Mouse (Mus musculus): Measurements from ENCODE around the gene Shank2. TPM values are rescaled to one million over a fixed set of nuclear protein-coding genes. Genes with fewer than 3 reads are reported as not detected.

The Shank2 gene
- polyA plus RNA-seq, 1 experiment from 2014 or later = 6.8 TPM

DNA sequence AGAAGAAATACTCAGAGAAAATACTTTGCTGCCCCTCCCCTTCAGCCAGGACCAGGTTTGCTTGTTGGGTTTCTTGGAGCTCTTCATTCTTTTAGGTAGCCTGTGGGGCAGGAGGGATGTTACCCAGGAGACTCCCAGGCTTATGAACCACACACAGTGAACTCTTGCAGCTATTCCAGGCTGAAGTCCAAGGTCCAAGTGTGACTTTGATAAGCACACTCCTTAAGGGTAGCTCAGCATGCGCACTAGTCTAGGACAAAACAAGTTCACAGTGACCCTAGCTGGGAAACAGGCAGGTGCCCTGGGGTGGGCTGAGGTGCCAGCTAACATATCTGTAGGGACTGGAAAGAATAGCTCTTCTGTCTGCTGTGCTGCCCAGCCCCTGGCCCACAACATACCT is 117.8 kb downstream of the Shank2 start:
- no peaks in the 10 kb centered on the region for H3K27me3 ChIP-seq
- H3K4me1 ChIP-seq (replicated peaks) = peaks cover 3% of the 10 kb centered on the region; the same call in 1 of the 2 replicates
- no peaks in the 10 kb centered on the region for H3K36me3 ChIP-seq
- ATAC-seq (ENCODE audit: low FRiP score) = no peak
- no peak overlapping the region for H3K4me2 ChIP-seq
- no peak overlapping the region for H3K27ac ChIP-seq
- 96% methylated on average over 1 of the region's 1 CpGs for WGBS
- no peak overlapping the region for H3K4me3 ChIP-seq
- H3K9ac ChIP-seq = no peak overlapping the region
- 0 out of 2 replicates have a peak, but pooled peaks cover under 1% of the 10 kb centered on the region for H3K9me3 ChIP-seq

DNA sequence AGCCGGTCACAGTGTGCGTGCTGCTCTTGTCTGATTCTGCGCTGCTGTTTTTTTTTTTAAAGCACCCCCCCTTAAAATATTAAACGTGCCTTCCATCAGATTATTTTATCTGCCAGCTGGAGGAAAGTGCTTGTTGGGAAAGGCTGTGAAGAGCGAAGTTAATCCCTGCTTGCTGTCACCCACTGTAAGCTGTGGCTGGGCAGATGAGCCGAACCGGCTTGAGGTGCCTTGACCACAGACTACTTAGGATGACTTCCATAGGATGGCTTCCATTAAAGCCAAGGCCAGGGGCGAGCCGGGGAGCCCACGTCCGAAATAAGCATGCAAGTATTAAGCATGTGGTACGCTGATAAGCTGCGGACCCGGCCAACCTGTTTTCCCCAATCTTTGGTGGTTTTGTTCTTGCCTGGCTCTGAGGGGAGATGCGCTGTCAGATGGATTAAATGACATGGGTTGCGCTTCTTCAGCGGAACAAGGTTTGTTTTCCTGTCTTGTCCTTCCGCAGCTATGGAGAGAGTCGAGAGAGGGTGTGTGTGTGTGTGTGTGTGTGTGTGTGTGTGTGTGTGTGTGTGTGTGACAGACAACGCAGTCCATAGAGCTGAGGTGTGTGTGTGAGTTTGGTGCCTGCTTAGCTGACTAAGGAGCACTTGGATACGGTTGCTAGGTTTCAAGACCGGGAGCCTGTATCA is 131.1 kb downstream of the Shank2 start:
- Histone ChIP-seq H3K27me3 (no peaks in the 10 kb centered on the region), H3K4me1 (replicated peaks) (peaks cover 22% of the 10 kb centered on the region), H3K27ac (peak overlapping the region; percentile 88), H3K4me3 (no peak overlapping the region), H3K4me2 (peak overlapping the region; percentile 33), H3K36me3 (no peaks in the 10 kb centered on the region), H3K9me3 (no peaks in the 10 kb centered on the region), H3K9ac (no peak overlapping the region)
- peak; percentile 90 for ATAC-seq (ENCODE audit: low FRiP score)
- WGBS = 67% methylated on average over 22 of the region's 22 CpGs

DNA sequence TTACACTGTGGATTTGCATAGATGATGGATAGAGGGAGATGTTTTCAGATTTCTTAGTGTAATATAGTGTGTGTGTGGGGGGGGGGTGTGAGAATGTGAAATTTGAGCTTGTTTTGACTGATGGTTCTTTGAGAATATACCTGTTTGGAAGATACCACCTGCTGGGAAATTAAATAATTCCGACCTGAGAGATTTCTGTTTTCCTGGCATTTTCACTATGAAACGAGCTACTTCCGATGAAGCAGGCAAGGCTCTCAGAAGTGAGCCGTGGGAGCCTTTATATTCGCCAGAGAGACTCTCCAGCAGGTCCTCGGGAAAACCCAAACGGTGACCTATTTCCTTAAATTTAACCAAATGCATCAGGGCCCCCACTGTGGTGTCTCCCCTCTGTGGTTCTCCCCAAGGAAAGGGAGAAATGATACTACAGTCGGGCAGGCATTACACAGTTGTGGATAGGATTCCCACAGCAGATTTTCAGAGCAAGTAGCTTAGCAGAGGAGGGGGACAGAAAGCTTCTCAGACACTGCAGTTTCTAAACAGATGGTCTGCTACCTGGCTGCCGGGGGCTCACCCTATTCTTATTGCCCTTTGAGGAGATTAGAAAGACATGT is 131.8 kb downstream of the Shank2 start:
- Histone ChIP-seq H3K9ac (peak overlapping the region; percentile 30; the same call in 1 of the 2 replicates), H3K36me3 (no peaks in the 10 kb centered on the region)
- no peak for ATAC-seq (ENCODE audit: low FRiP score)

DNA sequence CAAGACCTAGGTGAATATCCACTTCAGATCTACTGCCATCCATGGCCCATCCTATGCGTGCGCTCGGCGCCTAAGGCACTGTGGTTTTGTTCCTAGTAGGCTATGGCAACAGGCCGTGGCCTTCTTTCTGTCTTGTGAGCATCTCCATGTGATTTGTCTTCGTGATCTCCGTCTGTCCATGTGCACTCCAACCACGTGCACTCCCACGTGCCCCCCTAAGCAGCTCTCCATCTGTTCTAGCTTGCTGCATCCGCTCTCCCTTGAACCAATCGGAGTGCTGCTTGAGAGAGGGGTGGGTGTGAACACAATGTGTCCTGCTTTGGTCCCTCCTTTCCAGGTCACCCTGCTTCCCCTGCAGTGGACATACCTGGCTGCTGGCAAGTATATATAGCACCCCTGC is 133.0 kb downstream of the Shank2 start:
- peaks cover 22% of the 10 kb centered on the region for H3K4me1 ChIP-seq (replicated peaks)
- H3K9me3 ChIP-seq = no peaks in the 10 kb centered on the region
- no peaks in the 10 kb centered on the region for H3K27me3 ChIP-seq
- WGBS = 89% methylated on average over 11 of the region's 11 CpGs
- no peak overlapping the region for H3K4me2 ChIP-seq
- no peak overlapping the region for H3K4me3 ChIP-seq
- no peaks in the 10 kb centered on the region for H3K36me3 ChIP-seq
- H3K9ac ChIP-seq = no peak overlapping the region
- H3K27ac ChIP-seq = no peak overlapping the region
- ATAC-seq (ENCODE audit: low FRiP score) = no peak

More for the DNA sequence above, 131.8 kb downstream of the Shank2 start:
- H3K4me1 ChIP-seq (replicated peaks) = peaks cover 22% of the 10 kb centered on the region
- H3K4me3 ChIP-seq = no peak overlapping the region
- H3K4me2 ChIP-seq = peak overlapping the region; percentile 33
- H3K9me3 ChIP-seq = no peaks in the 10 kb centered on the region
- 50% methylated on average over 9 of the region's 9 CpGs for WGBS
- peak overlapping the region; percentile 88 for H3K27ac ChIP-seq
- H3K27me3 ChIP-seq = no peaks in the 10 kb centered on the region

DNA sequence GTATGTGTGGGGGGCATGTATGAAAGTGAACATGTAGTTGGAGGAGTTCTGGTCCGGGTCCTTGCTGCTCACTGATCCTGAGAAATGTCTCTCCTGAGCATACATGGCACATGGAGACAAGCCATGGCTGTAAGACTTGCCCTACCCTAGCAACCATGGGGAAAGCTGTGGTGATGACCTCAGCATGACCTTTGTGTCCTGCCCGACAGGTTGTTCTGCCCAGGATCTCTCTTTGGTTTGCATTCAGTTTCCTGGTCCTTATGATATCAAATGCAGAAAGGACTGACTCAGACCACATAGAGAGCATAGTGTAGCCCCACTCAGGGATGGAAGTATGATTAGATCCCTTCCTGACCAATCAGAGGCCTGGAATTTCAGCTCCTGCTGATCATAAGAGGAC is 136.1 kb downstream of the Shank2 start:
- Histone ChIP-seq H3K4me3 (no peak overlapping the region), H3K4me2 (no peak overlapping the region), H3K9me3 (no peaks in the 10 kb centered on the region), H3K4me1 (replicated peaks) (peaks cover 18% of the 10 kb centered on the region), H3K36me3 (no peaks in the 10 kb centered on the region), H3K27me3 (no peaks in the 10 kb centered on the region), H3K27ac (no peak overlapping the region), H3K9ac (no peak overlapping the region)
- no peak for ATAC-seq (ENCODE audit: low FRiP score)
- 74% methylated on average over 2 of the region's 2 CpGs for WGBS

DNA sequence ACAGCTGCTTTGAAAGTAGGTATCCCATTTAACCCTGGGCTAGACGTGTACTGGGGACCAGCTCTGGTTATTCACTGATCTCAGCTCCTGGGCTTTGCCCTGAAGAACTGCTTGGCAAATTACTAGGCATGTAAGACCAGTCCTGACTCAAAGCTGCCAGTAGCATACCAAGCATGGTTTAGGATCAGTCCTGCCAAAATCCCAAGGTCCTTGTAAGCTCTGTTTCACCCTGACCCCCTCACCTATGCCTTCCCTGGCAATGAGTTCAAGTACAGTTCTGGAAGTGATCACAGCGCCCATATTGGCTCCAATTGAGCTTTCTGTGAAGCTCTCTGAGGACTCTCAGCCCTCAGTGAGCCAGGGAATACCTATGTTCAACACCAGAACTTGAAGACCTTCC is 136.7 kb downstream of the Shank2 start:
- H3K27me3 ChIP-seq = no peaks in the 10 kb centered on the region
- H3K9me3 ChIP-seq = no peaks in the 10 kb centered on the region
- no peak for ATAC-seq (ENCODE audit: low FRiP score)
- no peak overlapping the region for H3K9ac ChIP-seq
- no peaks in the 10 kb centered on the region for H3K36me3 ChIP-seq
- 71% methylated on average over 2 of the region's 2 CpGs for WGBS
- peaks cover 11% of the 10 kb centered on the region for H3K4me1 ChIP-seq (replicated peaks)
- no peak overlapping the region for H3K27ac ChIP-seq
- no peak overlapping the region for H3K4me3 ChIP-seq
- no peak overlapping the region for H3K4me2 ChIP-seq

DNA sequence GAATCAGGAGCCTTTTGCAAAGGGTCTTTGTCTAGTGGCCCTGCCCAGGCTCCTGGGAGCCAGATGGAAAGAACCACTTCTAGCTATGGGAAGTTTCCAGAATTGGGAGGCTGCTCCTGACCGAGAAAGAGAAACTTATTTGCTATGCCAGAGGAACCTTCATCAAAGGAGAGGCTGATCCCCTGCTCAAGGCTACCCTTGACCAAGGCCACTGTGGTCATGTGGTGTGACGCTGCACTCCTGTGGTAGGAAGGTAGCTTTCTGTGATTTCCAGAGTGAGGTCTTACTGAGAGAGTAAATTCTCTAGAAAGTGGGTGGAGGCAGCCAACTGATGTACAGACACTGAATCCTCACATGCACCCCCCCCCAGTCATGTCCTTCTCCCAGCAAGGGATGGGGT is 138.0 kb downstream of the Shank2 start:
- ATAC-seq (ENCODE audit: low FRiP score) = no peak
- H3K36me3 ChIP-seq = no peaks in the 10 kb centered on the region
- no peak overlapping the region for H3K4me3 ChIP-seq
- no peak overlapping the region for H3K4me2 ChIP-seq
- H3K4me1 ChIP-seq (replicated peaks) = 0 out of 2 replicates have a peak, but pooled peaks cover 4% of the 10 kb centered on the region
- no peak overlapping the region for H3K9ac ChIP-seq
- H3K9me3 ChIP-seq = no peaks in the 10 kb centered on the region
- WGBS = 79% methylated on average over 2 of the region's 2 CpGs
- no peak overlapping the region for H3K27ac ChIP-seq
- H3K27me3 ChIP-seq = no peaks in the 10 kb centered on the region

DNA sequence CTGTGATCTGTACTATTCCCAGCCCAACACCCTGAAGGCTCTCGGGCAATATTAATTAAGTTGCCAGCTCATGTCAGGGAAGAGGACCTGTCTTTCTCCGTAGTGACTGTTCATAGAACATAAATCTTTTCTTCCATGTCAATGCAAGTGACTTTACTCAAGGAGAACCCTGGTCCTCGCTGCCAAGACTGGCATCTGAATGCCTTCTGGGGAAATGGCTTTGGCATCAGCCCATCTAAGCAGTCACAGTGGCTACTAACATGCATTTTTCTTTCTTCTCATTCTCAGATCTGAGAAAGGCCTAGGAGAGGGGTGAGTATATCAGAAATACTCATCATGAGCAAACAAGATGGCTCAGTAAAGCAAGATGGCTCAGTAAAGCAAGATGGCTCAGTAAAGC is 138.7 kb downstream of the Shank2 start:
- no peak for ATAC-seq (ENCODE audit: low FRiP score)

DNA sequence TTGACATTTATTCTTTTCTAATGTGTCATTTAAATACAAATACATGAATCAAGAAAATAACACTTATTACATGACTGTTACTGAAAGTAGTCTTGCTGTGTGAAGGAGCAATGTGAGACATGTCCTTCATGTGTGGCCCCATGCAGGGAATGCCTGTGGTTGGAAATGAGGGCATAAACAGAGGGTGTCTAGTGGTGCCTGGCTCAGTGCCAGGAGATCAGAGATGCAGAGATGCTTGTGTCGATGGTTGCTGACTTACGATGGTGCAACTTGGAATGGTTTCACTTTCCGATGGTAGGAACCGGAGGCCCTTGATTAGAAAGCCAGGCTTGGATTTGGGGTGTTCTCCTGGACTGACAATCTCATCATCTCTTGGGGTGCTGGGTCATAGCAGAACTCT is 140.3 kb downstream of the Shank2 start:
- WGBS = 78% methylated on average over 4 of the region's 4 CpGs
- no peak overlapping the region for H3K27ac ChIP-seq
- no peak overlapping the region for H3K4me3 ChIP-seq
- no peak overlapping the region for H3K9ac ChIP-seq
- no peaks in the 10 kb centered on the region for H3K36me3 ChIP-seq
- 0 out of 2 replicates have a peak, but pooled peaks cover 4% of the 10 kb centered on the region for H3K4me1 ChIP-seq (replicated peaks)
- no peak for ATAC-seq (ENCODE audit: low FRiP score)
- H3K27me3 ChIP-seq = no peaks in the 10 kb centered on the region
- H3K4me2 ChIP-seq = no peak overlapping the region
- no peaks in the 10 kb centered on the region for H3K9me3 ChIP-seq

More for the DNA sequence above, 138.7 kb downstream of the Shank2 start:
- H3K4me2 ChIP-seq = no peak overlapping the region
- no peak overlapping the region for H3K9ac ChIP-seq
- H3K9me3 ChIP-seq = no peaks in the 10 kb centered on the region
- H3K4me1 ChIP-seq (replicated peaks) = 0 out of 2 replicates have a peak, but pooled peaks cover 4% of the 10 kb centered on the region
- no peaks in the 10 kb centered on the region for H3K36me3 ChIP-seq
- H3K4me3 ChIP-seq = no peak overlapping the region
- WGBS = 60% methylated on average over 3 of the region's 3 CpGs
- H3K27ac ChIP-seq = no peak overlapping the region
- H3K27me3 ChIP-seq = no peaks in the 10 kb centered on the region

DNA sequence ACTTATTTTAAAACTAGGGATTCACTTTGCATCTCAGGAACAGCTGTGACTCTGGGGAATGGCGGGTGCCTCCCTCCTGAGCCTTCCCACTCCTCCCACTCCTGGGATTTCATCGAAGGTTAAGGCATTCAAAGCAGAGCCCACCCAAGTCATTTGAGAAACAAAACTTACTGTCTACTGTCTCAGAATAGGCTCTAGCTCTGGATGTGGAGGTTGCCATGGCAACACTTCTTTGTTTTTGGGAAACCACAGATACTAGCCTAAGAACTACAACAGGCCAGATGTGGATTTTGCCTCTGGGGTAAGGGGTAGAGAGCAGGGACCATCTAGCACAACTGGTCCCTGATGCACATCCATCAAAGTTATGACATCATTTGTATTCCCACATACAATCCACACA is 142.2 kb downstream of the Shank2 start:
- no peaks in the 10 kb centered on the region for H3K36me3 ChIP-seq
- no peak overlapping the region for H3K4me2 ChIP-seq
- 35% methylated on average over 2 of the region's 2 CpGs for WGBS
- no peak overlapping the region for H3K4me3 ChIP-seq
- H3K4me1 ChIP-seq (replicated peaks) = peaks cover 9% of the 10 kb centered on the region
- H3K27ac ChIP-seq = no peak overlapping the region
- ATAC-seq (ENCODE audit: low FRiP score) = no peak
- no peak overlapping the region for H3K9ac ChIP-seq
- H3K27me3 ChIP-seq = no peaks in the 10 kb centered on the region
- no peaks in the 10 kb centered on the region for H3K9me3 ChIP-seq

DNA sequence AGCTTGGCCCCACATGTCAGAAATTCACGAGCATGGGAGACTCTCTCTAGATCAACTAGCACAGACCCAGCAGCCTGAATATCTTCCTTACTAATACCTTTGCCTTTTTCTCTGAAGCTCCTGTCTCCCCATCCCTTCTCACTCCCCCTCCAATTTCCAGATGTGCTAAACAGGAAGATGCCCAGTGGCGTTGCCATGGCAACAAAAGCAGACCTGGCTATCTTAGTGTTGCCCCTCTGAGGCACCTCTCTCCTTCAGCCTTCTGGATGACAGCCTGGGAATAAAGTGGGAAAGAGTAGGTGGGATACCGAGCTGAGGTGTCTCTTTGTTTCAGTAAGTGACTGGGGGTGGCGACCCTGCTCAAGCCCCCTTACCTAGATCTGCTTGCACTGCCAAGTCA is 146.4 kb downstream of the Shank2 start:
- Histone ChIP-seq H3K27ac (no peak overlapping the region), H3K4me2 (no peak overlapping the region), H3K4me3 (no peak overlapping the region), H3K27me3 (no peaks in the 10 kb centered on the region), H3K9me3 (no peaks in the 10 kb centered on the region), H3K4me1 (replicated peaks) (peaks cover 5% of the 10 kb centered on the region), H3K36me3 (no peaks in the 10 kb centered on the region), H3K9ac (no peak overlapping the region)
- no peak for ATAC-seq (ENCODE audit: low FRiP score)
- WGBS = 75% methylated on average over 4 of the region's 4 CpGs

DNA sequence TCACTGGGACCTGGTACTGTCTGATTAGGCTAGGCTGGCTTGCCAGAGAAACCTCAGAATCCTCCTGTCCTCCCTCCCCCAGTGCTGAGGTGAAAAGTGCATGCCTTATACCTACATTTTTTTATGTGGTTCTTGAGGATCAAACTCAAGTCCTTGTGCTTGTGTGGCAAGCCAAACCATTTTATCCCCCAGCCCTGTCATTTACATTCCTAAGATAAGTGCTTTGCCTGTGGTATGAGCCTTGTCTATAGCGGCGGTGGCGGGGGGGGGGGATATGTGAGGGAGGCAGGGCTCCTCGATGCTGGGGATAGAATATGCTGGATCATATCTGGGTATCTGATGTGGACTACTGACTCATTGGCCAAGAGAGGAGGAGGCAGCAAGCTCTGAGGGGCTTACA is 151.4 kb downstream of the Shank2 start:
- Histone ChIP-seq H3K4me2 (no peak overlapping the region), H3K9ac (no peak overlapping the region), H3K4me3 (no peak overlapping the region), H3K27ac (no peak overlapping the region), H3K36me3 (no peaks in the 10 kb centered on the region), H3K4me1 (replicated peaks) (peaks cover 11% of the 10 kb centered on the region), H3K27me3 (no peaks in the 10 kb centered on the region), H3K9me3 (no peaks in the 10 kb centered on the region)
- ATAC-seq (ENCODE audit: low FRiP score) = no peak
- WGBS = 78% methylated on average over 4 of the region's 4 CpGs

DNA sequence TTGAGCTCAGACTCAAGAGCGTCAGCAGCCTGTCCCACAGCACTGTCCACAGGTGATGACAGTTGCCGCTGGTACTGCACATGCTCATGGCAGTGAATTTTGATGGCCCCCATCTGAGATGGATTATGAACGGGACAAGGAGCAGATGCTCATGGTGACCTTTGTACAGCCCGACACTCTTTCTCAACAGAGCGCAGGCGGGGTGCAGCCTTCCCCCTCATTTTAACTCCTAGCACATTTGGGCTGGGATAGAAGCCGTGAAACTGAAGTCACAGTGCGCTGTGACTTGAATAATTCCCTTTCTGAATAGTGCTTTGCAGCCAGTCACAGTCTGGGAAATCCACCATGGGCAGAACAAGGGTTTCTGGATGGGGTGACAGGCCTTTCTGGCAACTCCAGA is 152.0 kb downstream of the Shank2 start:
- H3K4me3 ChIP-seq = no peak overlapping the region
- no peak overlapping the region for H3K27ac ChIP-seq
- no peaks in the 10 kb centered on the region for H3K36me3 ChIP-seq
- peaks cover 8% of the 10 kb centered on the region for H3K4me1 ChIP-seq (replicated peaks)
- 27% methylated on average over 8 of the region's 8 CpGs for WGBS
- H3K9me3 ChIP-seq = no peaks in the 10 kb centered on the region
- no peak overlapping the region for H3K9ac ChIP-seq
- ATAC-seq (ENCODE audit: low FRiP score) = no peak
- no peak overlapping the region for H3K4me2 ChIP-seq
- no peaks in the 10 kb centered on the region for H3K27me3 ChIP-seq
